Mouse (Mus musculus) kidney, adult 8-10 months (tissue): ENCODE measurements around the gene Slc38a1.

Experiments
- DNase-seq, 2 experiments: peaks; one replicate each; pipeline ENCODE4 v3.0.0; 2022

Slc38a1 gene

GRCm38 (mm10) chr15:96604282-96604681, 38.4 kb downstream of the Slc38a1 start:
- no peak for DNase-seq

GRCm38 (mm10) chr15:96602043-96602442, 40.7 kb downstream of the Slc38a1 start:
- DNase-seq: no peak

GRCm38 (mm10) chr15:96599852-96600781, 42.6 kb downstream of the Slc38a1 start:
- peak in 1 of 2 experiments; percentile 15 for DNase-seq

GRCm38 (mm10) chr15:96598888-96599578, 43.7 kb downstream of the Slc38a1 start:
- peak in 1 of 2 experiments; percentile 5 for DNase-seq

GRCm38 (mm10) chr15:96597116-96597515, 45.6 kb downstream of the Slc38a1 start:
- DNase-seq: no peak

GRCm38 (mm10) chr15:96594316-96594715, 48.4 kb downstream of the Slc38a1 start:
- no peak for DNase-seq

GRCm38 (mm10) chr15:96593866-96594265, 48.8 kb downstream of the Slc38a1 start:
- DNase-seq: no peak

- no peak for DNase-seq
These were observed 49.3 kb downstream of the Slc38a1 start for GRCm38 (mm10) chr15:96593457-96593856.

GRCm38 (mm10) chr15:96592976-96593375, 49.7 kb downstream of the Slc38a1 start:
- DNase-seq: no peak

- no peak for DNase-seq
These were observed 50.8 kb downstream of the Slc38a1 start for GRCm38 (mm10) chr15:96591876-96592417.

GRCm38 (mm10) chr15:96588996-96589657, 53.6 kb downstream of the Slc38a1 start:
- no peak for DNase-seq

- no peak for DNase-seq
These were observed 54.7 kb downstream of the Slc38a1 start for GRCm38 (mm10) chr15:96587998-96588397.

GRCm38 (mm10) chr15:96583371-96584008, 59.2 kb downstream of the Slc38a1 start:
- DNase-seq: no peak

- DNase-seq: no peak
These were observed 65.7 kb downstream of the Slc38a1 start for GRCm38 (mm10) chr15:96576998-96577397.

- no peak for DNase-seq
These were observed 73.7 kb downstream of the Slc38a1 start for GRCm38 (mm10) chr15:96568983-96569363.

GRCm38 (mm10) chr15:96568271-96568982, 74.3 kb downstream of the Slc38a1 start:
- peak; percentile 49 to 57 for DNase-seq

GRCm38 (mm10) chr15:96566850-96567271, 75.9 kb downstream of the Slc38a1 start:
- DNase-seq: peak in 1 of 2 experiments; percentile 34

- no peak for DNase-seq
These were observed 78.9 kb downstream of the Slc38a1 start for GRCm38 (mm10) chr15:96563852-96564251.

GRCm38 (mm10) chr15:96562521-96562920, 80.2 kb downstream of the Slc38a1 start:
- DNase-seq: no peak

- DNase-seq: no peak
These were observed 82.0 kb downstream of the Slc38a1 start for GRCm38 (mm10) chr15:96560576-96561298.
